Mouse (Mus musculus) bone marrow macrophage, adult 2 months (primary cell): ENCODE data around the gene Tpo.

ENCODE experiments used
- CTCF ChIP-seq: IDR thresholded peaks from 2 replicates; pipeline ENCODE4 v1.5.1; 2012; ENCODE audit warnings: low read depth, mild to moderate bottlenecking, low read length, moderate library complexity
- POLR2A ChIP-seq: IDR thresholded peaks from 2 replicates; pipeline ENCODE4 v1.6.1; 2012; ENCODE audit warnings: mild to moderate bottlenecking, low read depth, low read length, borderline replicate concordance

GRCm38 (mm10) chr12:30160475-30160874, 28.1 kb upstream of the Tpo start:
- TF ChIP-seq CTCF: no peak
- no peak for TF ChIP-seq POLR2A
